Mouse (Mus musculus): Measurements from ENCODE around the gene Naa80. TPM values are rescaled to one million over a fixed set of nuclear protein-coding genes. Genes with fewer than 3 reads are reported as not detected.

Gene Naa80
- polyA plus RNA-seq, 2 experiments: 17.2 to 38.7 TPM

DNA sequence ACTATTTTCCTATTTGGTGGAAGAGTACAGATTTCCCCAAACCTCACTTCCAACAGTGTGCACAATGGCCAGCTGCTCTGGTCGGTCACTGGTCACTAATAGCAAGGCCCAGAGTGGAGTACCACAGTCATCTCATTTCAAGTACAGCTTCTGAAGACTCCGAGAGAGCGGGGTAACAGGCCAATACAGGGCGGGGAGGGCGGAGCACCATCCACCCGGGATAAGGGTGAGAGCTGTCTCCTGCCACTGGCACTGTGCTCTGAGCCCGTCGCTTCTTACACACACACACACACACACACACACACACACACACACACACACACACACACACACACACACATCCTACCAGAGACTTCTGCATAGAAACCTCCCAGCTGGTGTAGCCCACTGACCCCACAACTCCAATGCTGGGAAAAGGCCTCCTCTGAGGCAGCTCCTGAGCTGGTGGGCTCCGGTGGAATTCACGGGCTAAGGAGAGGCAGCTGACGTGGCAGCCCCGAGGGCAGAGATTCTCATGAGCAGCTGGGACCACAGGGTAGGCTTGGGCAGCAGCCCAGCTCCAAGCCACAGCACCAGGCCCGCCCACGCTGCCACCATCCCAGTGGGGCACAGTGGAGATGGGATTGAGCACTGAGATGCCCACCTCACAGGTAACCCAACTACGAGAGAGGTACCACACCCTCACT, 47.6 kb downstream of the Naa80 start:
- no peak for TF ChIP-seq POLR2A (IDR thresholded peaks at IDR 0.05; ENCODE audit: borderline replicate concordance, extremely low read depth, insufficient read depth, insufficient read length)
- DNase-seq (ENCODE audit: low spot score): peak; percentile 71
- WGBS: 43% methylated on average over 13 of the region's 15 CpGs
- no peaks in the 10 kb centered on the region for H3K27me3 ChIP-seq (ENCODE audit: control insufficient read depth, insufficient read depth, low read length)
- H3K4me2 ChIP-seq (replicated peaks; ENCODE audit: low read depth, low read length, severe bottlenecking): peak overlapping the region; percentile 29; the same call in 1 of the 2 replicates
- no peaks in the 10 kb centered on the region for H3K9me3 ChIP-seq (ENCODE audit: control insufficient read depth, low read length)
- peaks cover 48% of the 10 kb centered on the region for H3K4me1 ChIP-seq (ENCODE audit: control insufficient read depth, insufficient read depth, low read length)
- peak overlapping the region; percentile 58 for H3K9ac ChIP-seq (ENCODE audit: low read depth, low read length, severe bottlenecking)
- H3K4me3 ChIP-seq (replicated peaks; ENCODE audit: low read length): peak overlapping the region; percentile 13
- peaks cover 40% of the 10 kb centered on the region for H3K36me3 ChIP-seq (ENCODE audit: control insufficient read depth, insufficient read depth, low read length)
- peak; percentile 58 for ATAC-seq (ENCODE audit: low FRiP score, low read depth)
- H3K27ac ChIP-seq (replicated peaks; ENCODE audit: low read depth, low read length): peak overlapping the region; percentile 89

DNA sequence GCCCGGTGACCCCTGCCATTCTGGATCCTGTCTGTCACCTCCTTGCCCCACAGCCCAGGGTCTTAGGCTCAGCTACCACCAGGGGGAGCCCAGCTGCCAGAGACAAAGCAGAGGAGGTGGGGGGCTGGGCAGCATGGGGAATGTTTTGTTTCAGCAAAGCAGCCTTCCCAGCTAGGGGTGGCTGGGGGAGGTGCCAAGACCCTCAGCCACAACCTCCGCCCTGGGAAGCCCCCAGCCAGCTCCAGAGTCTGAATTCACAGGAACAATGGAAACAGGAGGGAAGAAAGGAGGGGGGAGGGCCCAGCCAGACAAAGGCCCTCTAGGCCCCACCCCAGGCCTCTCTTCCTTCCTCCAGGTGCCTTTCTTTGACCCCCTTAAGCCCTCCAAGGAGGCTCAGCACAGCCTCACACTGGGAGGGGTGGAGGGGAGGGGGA, 48.2 kb downstream of the Naa80 start:
- Histone ChIP-seq H3K4me3 (replicated peaks; ENCODE audit: low read length) (peak overlapping the region; percentile 13), H3K27me3 (ENCODE audit: control insufficient read depth, insufficient read depth, low read length) (no peaks in the 10 kb centered on the region), H3K36me3 (ENCODE audit: control insufficient read depth, insufficient read depth, low read length) (peaks cover 40% of the 10 kb centered on the region), H3K9ac (ENCODE audit: low read depth, low read length, severe bottlenecking) (peak overlapping the region; percentile 58), H3K27ac (replicated peaks; ENCODE audit: low read depth, low read length) (peak overlapping the region; percentile 89), H3K9me3 (ENCODE audit: control insufficient read depth, low read length) (no peaks in the 10 kb centered on the region), H3K4me2 (replicated peaks; ENCODE audit: low read depth, low read length, severe bottlenecking) (peak overlapping the region; percentile 29), H3K4me1 (ENCODE audit: control insufficient read depth, insufficient read depth, low read length) (peaks cover 53% of the 10 kb centered on the region)
- 11% methylated on average over 2 of the region's 2 CpGs for WGBS
- peak; percentile 82 for ATAC-seq (ENCODE audit: low FRiP score, low read depth)
- DNase-seq (ENCODE audit: low spot score): peak; percentile 91
- no peak for TF ChIP-seq POLR2A (IDR thresholded peaks at IDR 0.05; ENCODE audit: borderline replicate concordance, extremely low read depth, insufficient read depth, insufficient read length)

DNA sequence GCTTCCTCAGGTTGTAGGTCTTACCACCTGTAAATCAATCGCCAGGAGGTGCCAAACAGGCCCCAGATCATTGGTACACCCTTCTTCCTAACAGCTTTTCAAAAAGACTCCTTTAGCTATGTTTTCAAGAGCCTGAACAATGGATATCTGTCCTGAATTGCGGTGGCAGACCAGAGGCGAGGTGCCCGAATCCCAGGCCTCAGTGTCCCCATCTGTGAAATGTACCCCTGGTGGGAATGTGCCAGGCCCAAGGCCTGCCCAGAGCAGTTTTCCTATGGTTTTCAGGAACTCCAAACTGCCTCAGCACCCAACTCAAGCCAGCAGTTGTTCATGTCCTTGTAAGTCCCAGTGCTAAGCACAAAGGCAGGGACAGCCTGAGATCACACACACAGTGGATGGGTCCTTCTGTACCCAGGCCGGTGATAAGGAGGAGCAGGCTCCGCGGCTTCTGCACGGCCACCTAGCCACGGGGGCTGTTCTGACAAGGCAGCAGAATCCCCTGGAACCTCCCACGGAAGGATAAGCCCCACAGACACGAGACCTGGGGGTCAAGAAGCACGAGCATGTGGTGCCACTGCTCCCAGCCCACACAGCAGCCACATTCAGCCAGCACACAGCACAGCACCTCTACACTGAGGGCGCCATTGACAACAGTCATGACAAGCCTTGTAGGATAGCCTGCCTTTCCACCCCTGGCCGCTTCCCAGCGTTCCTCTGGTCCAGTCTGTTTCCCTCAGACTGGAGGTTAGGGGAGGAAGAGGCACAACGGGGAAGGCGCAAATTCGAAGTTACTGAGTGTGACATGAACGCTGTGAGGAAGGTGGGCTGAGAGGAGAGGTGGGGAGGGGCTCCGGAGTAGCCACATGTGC, 48.9 kb downstream of the Naa80 start:
- Histone ChIP-seq H3K9ac (ENCODE audit: low read depth, low read length, severe bottlenecking) (peak overlapping the region; percentile 58), H3K27ac (replicated peaks; ENCODE audit: low read depth, low read length) (peak overlapping the region; percentile 89), H3K4me1 (ENCODE audit: control insufficient read depth, insufficient read depth, low read length) (peaks cover 58% of the 10 kb centered on the region), H3K4me2 (replicated peaks; ENCODE audit: low read depth, low read length, severe bottlenecking) (peak overlapping the region; percentile 29), H3K4me3 (replicated peaks; ENCODE audit: low read length) (no peak overlapping the region), H3K9me3 (ENCODE audit: control insufficient read depth, low read length) (no peaks in the 10 kb centered on the region), H3K36me3 (ENCODE audit: control insufficient read depth, insufficient read depth, low read length) (peaks cover 33% of the 10 kb centered on the region), H3K27me3 (ENCODE audit: control insufficient read depth, insufficient read depth, low read length) (no peaks in the 10 kb centered on the region)
- no peak for ATAC-seq (ENCODE audit: low FRiP score, low read depth)
- TF ChIP-seq POLR2A (IDR thresholded peaks at IDR 0.05; ENCODE audit: borderline replicate concordance, extremely low read depth, insufficient read depth, insufficient read length): no peak
- no peak for DNase-seq (ENCODE audit: low spot score)
- 37% methylated on average over 20 of the region's 20 CpGs for WGBS

DNA sequence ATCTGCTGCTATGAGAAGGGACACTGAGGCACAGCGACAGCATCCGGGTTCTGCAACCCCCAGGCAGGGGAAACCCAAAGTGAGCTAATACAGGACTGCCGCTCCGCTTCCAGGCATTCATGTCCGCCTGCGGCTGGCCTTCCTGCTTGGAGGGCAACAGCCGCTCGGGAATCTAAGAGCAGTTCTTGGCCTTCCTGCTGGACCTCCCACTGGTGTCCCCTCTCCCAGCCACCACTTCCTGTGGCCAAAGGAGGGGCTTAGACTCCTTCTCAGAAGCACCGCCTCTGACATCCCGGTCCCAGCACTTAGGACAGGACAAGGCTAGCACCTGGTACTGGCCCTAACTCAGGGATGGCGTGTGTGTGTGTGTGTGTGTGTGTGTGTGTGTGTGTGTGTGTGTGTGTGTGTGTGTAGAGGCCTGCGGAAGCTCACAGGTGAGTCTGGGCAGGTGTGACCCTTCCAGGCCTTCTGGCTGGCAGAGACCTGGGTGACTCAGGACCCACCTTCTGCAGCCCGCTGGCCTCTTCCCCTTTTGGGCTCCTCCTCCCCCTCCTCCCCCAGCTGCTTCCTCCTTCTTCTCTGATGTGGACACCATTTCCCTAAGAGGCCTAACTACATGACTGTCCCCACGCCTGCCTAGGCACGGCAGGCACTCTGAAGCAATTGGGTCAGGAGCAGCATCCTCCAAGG, 50.2 kb downstream of the Naa80 start:
- Histone ChIP-seq H3K9ac (ENCODE audit: low read depth, low read length, severe bottlenecking) (no peak overlapping the region), H3K27ac (replicated peaks; ENCODE audit: low read depth, low read length) (0 out of 2 replicates have a peak overlapping the region, but pooled peaks have one; percentile 89), H3K9me3 (ENCODE audit: control insufficient read depth, low read length) (no peaks in the 10 kb centered on the region), H3K36me3 (ENCODE audit: control insufficient read depth, insufficient read depth, low read length) (peaks cover 22% of the 10 kb centered on the region), H3K4me2 (replicated peaks; ENCODE audit: low read depth, low read length, severe bottlenecking) (peak overlapping the region; percentile 15; the same call in 1 of the 2 replicates), H3K4me1 (ENCODE audit: control insufficient read depth, insufficient read depth, low read length) (peaks cover 62% of the 10 kb centered on the region), H3K27me3 (ENCODE audit: control insufficient read depth, insufficient read depth, low read length) (no peaks in the 10 kb centered on the region), H3K4me3 (replicated peaks; ENCODE audit: low read length) (no peak overlapping the region)
- 54% methylated on average over 15 of the region's 15 CpGs for WGBS
- ATAC-seq (ENCODE audit: low FRiP score, low read depth) (no peak), DNase-seq (ENCODE audit: low spot score) (no peak)
- no peak for TF ChIP-seq POLR2A (IDR thresholded peaks at IDR 0.05; ENCODE audit: borderline replicate concordance, extremely low read depth, insufficient read depth, insufficient read length)

GRCm38 (mm10) chr9:107629411-107629730, 50.7 kb downstream of the Naa80 start:
- WGBS: 24% methylated on average over 4 of the region's 4 CpGs
- TF ChIP-seq POLR2A (IDR thresholded peaks at IDR 0.05; ENCODE audit: borderline replicate concordance, extremely low read depth, insufficient read depth, insufficient read length): no peak
- ATAC-seq (ENCODE audit: low FRiP score, low read depth): no peak
- no peak overlapping the region for H3K4me2 ChIP-seq (replicated peaks; ENCODE audit: low read depth, low read length, severe bottlenecking)
- H3K27me3 ChIP-seq (ENCODE audit: control insufficient read depth, insufficient read depth, low read length): no peaks in the 10 kb centered on the region
- H3K27ac ChIP-seq (replicated peaks; ENCODE audit: low read depth, low read length): no peak overlapping the region
- H3K9me3 ChIP-seq (ENCODE audit: control insufficient read depth, low read length): no peaks in the 10 kb centered on the region
- DNase-seq (ENCODE audit: low spot score): no peak
- peaks cover 62% of the 10 kb centered on the region for H3K4me1 ChIP-seq (ENCODE audit: control insufficient read depth, insufficient read depth, low read length)
- no peak overlapping the region for H3K9ac ChIP-seq (ENCODE audit: low read depth, low read length, severe bottlenecking)
- H3K36me3 ChIP-seq (ENCODE audit: control insufficient read depth, insufficient read depth, low read length): peaks cover 22% of the 10 kb centered on the region
- H3K4me3 ChIP-seq (replicated peaks; ENCODE audit: low read length): no peak overlapping the region
